Mouse (Mus musculus): ENCODE measurements around the gene Slirp. TPM values are rescaled to one million over a fixed set of nuclear protein-coding genes. Genes with fewer than 3 reads are reported as not detected.

Slirp gene
- polyA plus RNA-seq, 1 experiment from 2014 or later, result 311 TPM

Small RNA genes within 50 kb of the gene (microRNA-seq; reads per million reads assigned to microRNA genes)
- gene Mir3068, result 14.9 reads per million, percentile 26 among the genes with 10 or more reads in this experiment

Other genes starting within 250 kb of the Slirp start
- 1.5 and 1.7 TPM in 2 replicates for gene Samd15, start 244.2 kb upstream of the Slirp start, polyA plus RNA-seq (2016; fragmentation: Nextera tagmentation; extraction: Ambion mirVana)
- gene Tmed8, start 243.4 kb upstream of the Slirp start, polyA plus RNA-seq (2016; fragmentation: Nextera tagmentation; extraction: Ambion mirVana), result 2.7 and 2.9 TPM in 2 replicates
- 1.0 and 1.5 TPM in 2 replicates for gene Noxred1, start 205.2 kb upstream of the Slirp start, polyA plus RNA-seq (2016; fragmentation: Nextera tagmentation; extraction: Ambion mirVana)
- 54.9 and 56.5 TPM in 2 replicates for gene Vipas39, start 177.6 kb upstream of the Slirp start, polyA plus RNA-seq (2016; fragmentation: Nextera tagmentation; extraction: Ambion mirVana)
- gene Ahsa1, start 177.4 kb upstream of the Slirp start, polyA plus RNA-seq (2016; fragmentation: Nextera tagmentation; extraction: Ambion mirVana), result 294 and 305 TPM in 2 replicates
- 1.00 and 1.3 TPM in 2 replicates for gene Ism2, start 144.2 kb upstream of the Slirp start, polyA plus RNA-seq (2016; fragmentation: Nextera tagmentation; extraction: Ambion mirVana)
- 58.5 and 61.8 TPM in 2 replicates for gene Sptlc2, start 55.5 kb upstream of the Slirp start, polyA plus RNA-seq (2016; fragmentation: Nextera tagmentation; extraction: Ambion mirVana)
- gene Alkbh1, start 121 bp downstream of the Slirp start, polyA plus RNA-seq (2016; fragmentation: Nextera tagmentation; extraction: Ambion mirVana), result 69.6 and 76.0 TPM in 2 replicates
- 159 and 166 TPM in 2 replicates for gene Snw1, start 28.4 kb downstream of the Slirp start, polyA plus RNA-seq (2016; fragmentation: Nextera tagmentation; extraction: Ambion mirVana)
- not detected in 2 replicates for gene Gm5788, start 50.8 kb downstream of the Slirp start, polyA plus RNA-seq (2016; fragmentation: Nextera tagmentation; extraction: Ambion mirVana)
- gene Gm8300, start 70.4 kb downstream of the Slirp start, polyA plus RNA-seq (2016; fragmentation: Nextera tagmentation; extraction: Ambion mirVana), result not detected in 2 replicates
- gene Oog1, start 158.8 kb downstream of the Slirp start, polyA plus RNA-seq (2016; fragmentation: Nextera tagmentation; extraction: Ambion mirVana), result not detected in 2 replicates
- not detected in 2 replicates for gene Gm4027, start 175.0 kb downstream of the Slirp start, polyA plus RNA-seq (2016; fragmentation: Nextera tagmentation; extraction: Ambion mirVana)
- gene Gm16381, start 200.7 kb downstream of the Slirp start, polyA plus RNA-seq (2016; fragmentation: Nextera tagmentation; extraction: Ambion mirVana), result not detected in 2 replicates